Mouse (Mus musculus): ENCODE results near the gene Herc6.

- TF ChIP-seq CTCF (conservative IDR thresholded peaks at IDR 0.05; ENCODE audit: low read length): no peak
- no peak for TF ChIP-seq NANOG (IDR thresholded peaks at IDR 0.05; ENCODE audit: borderline replicate concordance, low read length)
- no peak for TF ChIP-seq POU5F1 (IDR thresholded peaks at IDR 0.05; ENCODE audit: borderline replicate concordance, low read length)
Observed at GRCm38 (mm10) chr6:57563454-57563853, 17.3 kb upstream of the Herc6 start.
